Mouse (Mus musculus): ENCODE data around the gene Hnf1a. TPM values are rescaled to one million over a fixed set of nuclear protein-coding genes. Genes with fewer than 3 reads are reported as not detected.

The Hnf1a gene
- total and polyA plus RNA-seq, 2 experiments from 2014 or later: 0.05 TPM; not detected in 1

DNA sequence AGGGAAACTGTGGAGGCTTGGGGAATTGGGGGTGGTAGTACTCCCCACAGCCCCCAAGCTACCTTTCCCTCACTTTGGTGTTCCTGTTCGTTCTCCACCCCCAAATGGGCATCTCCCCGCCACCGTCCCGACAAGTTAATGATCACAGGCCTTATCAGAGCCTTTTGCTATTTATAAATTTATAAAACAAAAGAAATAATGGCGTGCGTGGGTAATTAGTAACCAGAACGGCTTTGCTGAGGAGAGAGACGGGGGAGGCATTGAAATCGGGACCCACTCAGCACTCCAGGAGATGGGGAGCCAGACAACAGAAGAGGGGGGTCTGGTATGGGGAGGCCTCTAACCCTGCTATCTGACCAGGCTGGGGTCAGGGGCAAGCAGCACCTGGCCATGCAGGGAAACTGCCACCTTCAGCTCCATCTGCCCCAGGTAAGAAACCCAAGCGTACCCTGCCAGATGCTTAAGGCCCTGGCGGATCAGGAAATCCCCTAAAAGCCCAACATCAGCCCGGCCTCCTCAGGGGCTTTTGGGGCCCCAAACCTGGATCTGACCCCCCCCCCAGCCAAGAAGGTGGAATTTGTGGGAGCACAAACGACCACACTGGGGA is 1.2 kb downstream of the Hnf1a start:
- 51% methylated on average over 13 of the region's 13 CpGs for WGBS
- no peak overlapping the region for H3K27ac ChIP-seq

DNA sequence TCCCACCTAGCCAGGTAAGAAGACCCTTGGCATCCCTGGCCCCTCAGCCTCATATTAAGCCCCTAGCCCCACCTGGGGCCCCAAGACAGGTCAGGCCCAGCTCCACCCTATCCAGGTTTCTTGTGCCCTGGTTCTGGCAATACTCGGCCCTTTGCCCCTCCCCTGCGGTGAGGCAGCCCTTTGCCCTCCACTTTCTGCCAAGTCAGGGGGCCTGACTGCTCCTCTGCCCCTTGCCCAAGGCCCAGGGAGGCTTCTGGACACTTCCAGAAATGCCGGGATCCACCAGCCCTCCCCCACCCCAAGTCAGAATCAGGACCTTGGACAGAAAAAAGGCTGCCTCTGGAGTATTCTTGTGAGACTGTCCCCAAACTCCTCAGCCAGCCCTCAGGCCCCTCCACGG is 1.8 kb downstream of the Hnf1a start:
- 13% methylated on average over 4 of the region's 4 CpGs for WGBS
- Histone ChIP-seq H3K4me3 (ENCODE audit: low read length) (no peak overlapping the region), H3K9me3 (ENCODE audit: low read length) (no peaks in the 10 kb centered on the region), H3K9ac (replicated peaks; ENCODE audit: low read length) (no peak overlapping the region), H3K27ac (no peak overlapping the region), H3K36me3 (ENCODE audit: insufficient read depth, low read length) (no peaks in the 10 kb centered on the region), H3K4me1 (ENCODE audit: insufficient read depth, low read length) (no peaks in the 10 kb centered on the region), H3K27me3 (ENCODE audit: insufficient read depth, low read length) (no peaks in the 10 kb centered on the region), H3K4me2 (ENCODE audit: low read depth, low read length) (no peak overlapping the region)
- ATAC-seq: no peak
- no peak for TF ChIP-seq CTCF (IDR thresholded peaks at IDR 0.05; ENCODE audit: low read depth)
- DNase-seq (ENCODE audit: low spot score): no peak

More for the DNA sequence above, 1.2 kb downstream of the Hnf1a start:
- Histone ChIP-seq H3K4me3 (ENCODE audit: low read length) (no peak overlapping the region), H3K9ac (replicated peaks; ENCODE audit: low read length) (no peak overlapping the region), H3K27me3 (ENCODE audit: insufficient read depth, low read length) (no peaks in the 10 kb centered on the region), H3K4me2 (ENCODE audit: low read depth, low read length) (no peak overlapping the region), H3K9me3 (ENCODE audit: low read length) (no peaks in the 10 kb centered on the region), H3K36me3 (ENCODE audit: insufficient read depth, low read length) (no peaks in the 10 kb centered on the region), H3K4me1 (ENCODE audit: insufficient read depth, low read length) (no peaks in the 10 kb centered on the region)
- ATAC-seq: no peak
- DNase-seq (ENCODE audit: low spot score): no peak
- no peak for TF ChIP-seq CTCF (IDR thresholded peaks at IDR 0.05; ENCODE audit: low read depth)

DNA sequence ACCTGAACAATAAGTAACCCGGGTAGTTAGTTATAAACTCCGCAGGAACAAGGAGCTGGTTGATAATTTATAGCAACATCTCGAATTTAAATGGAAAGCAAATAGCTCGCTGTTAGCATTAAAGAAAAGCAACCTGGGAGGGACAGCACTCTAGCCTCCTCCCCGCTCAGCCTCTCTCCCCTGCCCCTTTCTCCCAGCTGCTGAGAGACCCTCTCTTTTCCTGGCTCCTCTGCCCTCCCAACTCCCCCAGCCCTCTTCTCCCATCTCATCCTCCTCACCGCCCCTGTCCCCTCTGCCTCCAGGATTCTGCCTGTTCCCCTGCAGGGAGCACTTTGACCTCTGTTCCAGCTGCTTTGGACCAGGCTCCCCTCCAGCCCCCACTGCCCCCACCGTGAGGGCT is 2.2 kb downstream of the Hnf1a start:
- no peak overlapping the region for H3K4me3 ChIP-seq (ENCODE audit: low read length)
- DNase-seq (ENCODE audit: low spot score): no peak
- 19% methylated on average over 7 of the region's 7 CpGs for WGBS
- H3K9me3 ChIP-seq (ENCODE audit: low read length): no peaks in the 10 kb centered on the region
- no peaks in the 10 kb centered on the region for H3K4me1 ChIP-seq (ENCODE audit: insufficient read depth, low read length)
- H3K27me3 ChIP-seq (ENCODE audit: insufficient read depth, low read length): no peaks in the 10 kb centered on the region
- H3K27ac ChIP-seq: no peak overlapping the region
- no peaks in the 10 kb centered on the region for H3K36me3 ChIP-seq (ENCODE audit: insufficient read depth, low read length)
- no peak overlapping the region for H3K4me2 ChIP-seq (ENCODE audit: low read depth, low read length)
- TF ChIP-seq CTCF (IDR thresholded peaks at IDR 0.05; ENCODE audit: low read depth): no peak
- H3K9ac ChIP-seq (replicated peaks; ENCODE audit: low read length): no peak overlapping the region
- no peak for ATAC-seq

DNA sequence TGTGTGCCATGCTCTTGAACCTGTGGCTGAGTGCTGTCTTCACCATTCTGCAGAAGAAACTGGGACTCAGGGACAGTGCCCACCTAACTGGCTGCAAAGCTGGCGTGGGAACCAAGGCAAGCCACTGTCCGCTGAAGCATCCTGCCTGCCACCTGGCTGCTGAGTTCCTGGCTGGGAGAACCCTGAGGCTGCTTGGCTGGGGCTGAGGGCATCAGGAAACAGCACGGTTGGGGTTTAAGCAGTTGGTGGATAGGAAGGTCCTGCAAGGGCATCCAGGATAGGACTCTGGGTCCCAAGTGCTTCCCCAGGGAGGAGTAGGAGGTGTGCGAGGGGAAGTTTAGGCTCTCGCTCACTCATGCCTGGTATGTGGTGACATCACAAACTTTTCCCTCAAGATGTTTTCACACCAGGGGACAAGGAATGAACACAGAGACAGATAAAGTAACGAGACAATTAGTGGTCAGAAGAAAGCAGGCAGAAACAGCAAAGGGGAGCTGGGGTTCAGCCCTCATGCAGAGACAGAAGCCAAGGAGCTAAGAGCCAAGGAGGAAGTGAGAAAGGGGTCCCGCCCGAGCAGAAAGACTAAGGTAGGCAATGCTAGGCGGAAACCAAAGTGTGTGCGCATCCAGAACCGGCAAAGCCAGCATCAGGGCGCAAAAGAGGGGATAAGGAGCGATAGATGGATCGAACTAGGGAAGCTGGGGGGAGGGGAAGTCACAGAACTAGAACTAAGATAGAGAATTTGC is 3.2 kb downstream of the Hnf1a start:
- Histone ChIP-seq H3K4me3 (ENCODE audit: low read length) (no peak overlapping the region), H3K27me3 (ENCODE audit: insufficient read depth, low read length) (no peaks in the 10 kb centered on the region), H3K4me1 (ENCODE audit: insufficient read depth, low read length) (no peaks in the 10 kb centered on the region), H3K36me3 (ENCODE audit: insufficient read depth, low read length) (no peaks in the 10 kb centered on the region), H3K9me3 (ENCODE audit: low read length) (no peaks in the 10 kb centered on the region), H3K9ac (replicated peaks; ENCODE audit: low read length) (no peak overlapping the region), H3K27ac (no peak overlapping the region), H3K4me2 (ENCODE audit: low read depth, low read length) (no peak overlapping the region)
- ATAC-seq: no peak
- WGBS: 40% methylated on average over 14 of the region's 14 CpGs
- DNase-seq (ENCODE audit: low spot score): no peak
- no peak for TF ChIP-seq CTCF (IDR thresholded peaks at IDR 0.05; ENCODE audit: low read depth)

DNA sequence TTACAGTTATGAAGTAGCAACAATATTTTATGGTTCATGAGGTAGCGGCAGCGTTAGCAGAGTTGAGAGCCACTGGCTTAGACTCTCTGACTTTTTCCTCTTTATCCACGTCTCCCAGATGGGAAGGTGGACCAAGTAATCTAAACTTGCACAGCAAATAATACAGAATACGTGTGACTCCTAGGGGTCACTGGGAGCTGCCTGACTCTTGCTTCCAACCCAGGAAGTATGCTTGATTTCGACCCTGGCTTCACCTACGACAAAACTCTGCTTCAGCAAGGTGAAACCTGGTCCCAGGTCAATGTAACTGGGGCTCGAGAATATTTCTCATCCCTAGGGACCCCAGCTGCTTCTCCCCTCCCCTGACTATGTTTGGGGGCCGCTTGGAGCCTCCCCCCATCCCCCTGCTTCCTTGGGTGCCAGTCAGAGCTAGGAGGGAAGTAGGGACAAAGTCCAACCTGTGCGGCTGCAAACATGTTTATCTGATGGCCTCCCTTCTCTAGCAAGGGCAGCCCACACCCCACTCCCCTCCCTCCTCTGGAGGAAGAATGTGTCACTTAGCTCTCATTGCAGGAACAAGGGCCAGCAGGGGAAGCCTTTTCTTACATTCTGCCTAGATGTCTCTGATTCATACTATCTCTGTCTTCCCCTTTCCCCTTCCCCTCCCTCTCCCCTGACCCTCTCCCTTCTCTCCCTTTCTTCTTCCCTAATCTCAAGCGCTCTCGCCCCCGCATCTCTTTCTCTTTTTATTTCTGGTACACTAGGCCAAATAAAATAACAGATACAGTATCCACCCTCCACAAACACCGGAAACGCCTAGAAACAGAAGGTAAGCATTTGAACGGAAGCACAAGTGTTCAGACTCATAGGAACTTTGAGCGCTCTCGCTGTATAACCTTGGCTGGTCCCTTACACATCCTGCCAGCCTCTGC is 5.7 kb downstream of the Hnf1a start:
- Histone ChIP-seq H3K4me3 (ENCODE audit: low read length) (no peak overlapping the region), H3K9ac (replicated peaks; ENCODE audit: low read length) (no peak overlapping the region), H3K4me2 (ENCODE audit: low read depth, low read length) (no peak overlapping the region), H3K9me3 (ENCODE audit: low read length) (no peaks in the 10 kb centered on the region), H3K27ac (no peak overlapping the region), H3K27me3 (ENCODE audit: insufficient read depth, low read length) (no peaks in the 10 kb centered on the region), H3K4me1 (ENCODE audit: insufficient read depth, low read length) (no peaks in the 10 kb centered on the region), H3K36me3 (ENCODE audit: insufficient read depth, low read length) (no peaks in the 10 kb centered on the region)
- no peak for TF ChIP-seq CTCF (IDR thresholded peaks at IDR 0.05; ENCODE audit: low read depth)
- DNase-seq (ENCODE audit: low spot score): no peak
- no peak for ATAC-seq
- 71% methylated on average over 17 of the region's 17 CpGs for WGBS

DNA sequence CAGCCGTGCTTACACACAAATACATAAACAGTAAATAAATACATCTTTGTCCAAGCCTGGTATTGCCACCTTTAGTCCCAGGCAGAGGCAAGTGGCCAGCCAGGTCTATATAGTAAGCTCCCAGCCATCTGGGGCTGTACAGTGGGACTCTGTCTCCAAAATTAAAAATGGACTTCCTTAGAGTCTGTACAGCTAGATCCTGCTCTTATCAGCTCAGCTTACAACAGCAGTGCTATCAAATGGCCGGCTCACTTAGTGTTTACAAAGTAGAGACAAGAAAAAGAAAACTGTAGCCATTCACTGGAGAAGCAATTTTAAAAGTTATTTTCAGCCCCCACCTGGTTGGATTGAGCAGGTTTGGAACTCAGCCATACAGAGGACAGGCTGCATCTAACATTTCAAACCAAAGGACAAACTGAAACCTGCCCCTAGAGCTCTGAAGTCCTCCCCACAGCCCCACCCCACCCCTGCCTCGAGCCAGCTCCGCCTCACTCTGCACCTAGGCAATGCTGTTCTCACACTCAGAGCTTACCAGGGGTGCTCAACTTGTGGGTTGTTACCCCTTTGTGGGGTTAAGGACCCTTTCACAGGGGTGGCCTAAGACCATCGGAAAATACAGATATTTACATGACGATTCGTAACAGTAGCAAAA is 6.5 kb downstream of the Hnf1a start:
- TF ChIP-seq CTCF (IDR thresholded peaks at IDR 0.05; ENCODE audit: low read depth): no peak
- ATAC-seq (no peak), DNase-seq (ENCODE audit: low spot score) (no peak)
- Histone ChIP-seq H3K36me3 (ENCODE audit: insufficient read depth, low read length) (no peaks in the 10 kb centered on the region), H3K4me2 (ENCODE audit: low read depth, low read length) (no peak overlapping the region), H3K4me1 (ENCODE audit: insufficient read depth, low read length) (no peaks in the 10 kb centered on the region), H3K4me3 (ENCODE audit: low read length) (no peak overlapping the region), H3K27ac (no peak overlapping the region), H3K9me3 (ENCODE audit: low read length) (no peaks in the 10 kb centered on the region), H3K9ac (replicated peaks; ENCODE audit: low read length) (no peak overlapping the region), H3K27me3 (ENCODE audit: insufficient read depth, low read length) (no peaks in the 10 kb centered on the region)
- 75% methylated on average over 7 of the region's 7 CpGs for WGBS

Data from hindbrain, postnatal 0 days (tissue).